Mouse (Mus musculus) neural tube, postnatal 0 days (tissue): ENCODE measurements around the gene 1700019D03Rik. TPM values are rescaled to one million over a fixed set of nuclear protein-coding genes. Genes with fewer than 3 reads are reported as not detected.

Source experiments
- polyA plus RNA-seq: library from polyadenylated mRNA; unstranded; fragments of >200 nt; fragmentation: Nextera tagmentation; extraction: Ambion mirVana; gene quantifications from 2 replicates; pipeline ENCODE4 v1.2.1, GENCODE M21; 2015

1700019D03Rik gene
- 9.0 and 10.2 TPM in 2 replicates for polyA plus RNA-seq

GRCm38 (mm10) chr1:53020079-53020478 is at the start of gene 1700019D03Rik:
Gene 1700019D03Rik, minus strand, starts transcription at chr1:53020179.

DNA sequence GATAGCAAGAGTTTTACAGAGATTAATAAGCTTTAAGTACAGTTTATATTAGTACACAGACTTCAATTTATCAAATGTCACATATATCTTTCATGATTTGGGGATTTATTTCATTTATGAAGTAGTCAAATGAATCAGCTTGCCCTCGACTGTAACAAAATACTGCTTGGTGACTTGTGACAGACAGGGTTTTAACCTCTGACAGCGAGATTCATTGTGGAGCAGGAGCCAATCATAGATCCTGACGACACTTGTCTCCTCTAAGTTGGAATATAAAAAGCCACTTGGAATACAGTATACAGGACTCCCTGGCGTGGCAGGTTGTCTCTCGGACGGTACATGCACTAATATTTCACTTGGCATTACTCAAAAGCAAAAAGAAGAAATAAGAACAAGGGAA is 41.4 kb upstream of the 1700019D03Rik start, which contains the start of gene Mstn:
Gene Mstn, plus strand, starts transcription at position 301 of the 400 bp plus-strand sequence.

Other genes starting within 250 kb of the 1700019D03Rik start
- gene Inpp1, start 202.5 kb downstream of the 1700019D03Rik start, polyA plus RNA-seq, result 42.3 and 49.5 TPM in 2 replicates
- 23.2 and 24.7 TPM in 2 replicates for gene Hibch, start 175.2 kb downstream of the 1700019D03Rik start, polyA plus RNA-seq
- gene Mstn, start 41.5 kb upstream of the 1700019D03Rik start, polyA plus RNA-seq, result 0.29 and 0.53 TPM in 2 replicates
- gene 1700019A02Rik, start 167.5 kb upstream of the 1700019D03Rik start, polyA plus RNA-seq, result 0.34 TPM in 1 of 2 replicates, not detected in the other